Mouse (Mus musculus): ENCODE measurements around the gene Slit3.

DNA sequence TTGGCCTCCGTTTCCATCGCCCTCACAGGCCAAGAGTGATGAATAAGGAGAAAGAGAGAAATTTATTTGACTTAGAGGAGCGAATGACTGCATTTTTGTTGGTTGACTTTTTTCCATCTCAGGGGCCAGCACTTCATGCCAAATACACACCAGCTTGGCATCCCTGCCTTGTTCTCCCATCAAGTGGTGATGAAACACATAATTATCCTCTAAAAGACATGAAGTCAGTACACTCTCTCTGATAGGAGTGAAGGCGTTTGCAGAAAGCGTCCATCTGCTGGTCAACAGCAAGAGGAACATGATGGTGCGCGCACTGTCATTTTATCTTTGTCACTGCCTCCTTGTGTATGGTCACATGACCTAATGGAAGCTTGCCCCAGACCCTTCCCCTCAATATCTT is 75.8 kb downstream of the Slit3 start:
- TF ChIP-seq CTCF (conservative IDR thresholded peaks at IDR 0.05; ENCODE audit: low read length) (no peak), POU5F1 (IDR thresholded peaks at IDR 0.05; ENCODE audit: borderline replicate concordance, low read length) (no peak), NANOG (IDR thresholded peaks at IDR 0.05; ENCODE audit: borderline replicate concordance, low read length) (no peak)

Data from E14TG2a.4 (cell line).